Mouse (Mus musculus) thymus, adult 2 months (tissue): ENCODE measurements around the gene Mdk.

ENCODE experiments used
- CTCF ChIP-seq: fragments of 200-500 bp; IDR thresholded peaks from 2 replicates; pipeline ENCODE4 v1.5.1; 2012; ENCODE audit warnings: mild to moderate bottlenecking, control low read depth, low read length, moderate library complexity, borderline replicate concordance; ENCODE audit not compliant: control insufficient read depth, poor library complexity, insufficient read depth; ENCODE audit errors: extremely low read depth
- POLR2A ChIP-seq: fragments of 200-500 bp; IDR thresholded peaks from 2 replicates; pipeline ENCODE4 v1.6.1; 2012; ENCODE audit warnings: mild to moderate bottlenecking, low read length, control low read depth, moderate library complexity; ENCODE audit not compliant: control insufficient read depth, poor library complexity, insufficient read depth; ENCODE audit errors: extremely low read depth

GRCm38 (mm10) chr2:91953825-91954224 lies 21.7 kb upstream of the Mdk start:
- TF ChIP-seq CTCF (no peak), POLR2A (no peak)
